Mouse (Mus musculus) kidney, adult 2 months (tissue): ENCODE data around the gene Coq7.

Experiments
- CTCF ChIP-seq: fragments of 200-500 bp; conservative IDR thresholded peaks from 2 replicates; pipeline ENCODE4 v1.5.1; 2011; ENCODE audit warnings: low read depth, mild to moderate bottlenecking, control low read depth, low read length, moderate library complexity, mixed read lengths; ENCODE audit not compliant: insufficient read depth, insufficient read length
- POLR2A ChIP-seq: fragments of 200-500 bp; IDR thresholded peaks from one replicate; pipeline ENCODE4 v1.6.1; 2011; ENCODE audit warnings: low read depth, low read length, control low read depth

GRCm38 (mm10) chr7:118535076-118535475 lies 1.9 kb upstream of the Coq7 start:
- TF ChIP-seq CTCF: no peak
- no peak for TF ChIP-seq POLR2A
